Mouse (Mus musculus) left cerebral cortex, adult 2 months (tissue): ENCODE measurements around the gene Atp6v1e1. TPM values are rescaled to one million over a fixed set of nuclear protein-coding genes. Genes with fewer than 3 reads are reported as not detected.

Experiments
- DNase-seq, 2 experiments: peaks; one replicate each; pipeline ENCODE4 v3.0.0; 2021 to 2022; ENCODE audit warnings: low spot score in 2 of 2, mixed read lengths in 1 of 2; ENCODE audit errors: extremely low spot score in 1 of 2
- H3K27ac ChIP-seq: fragments of 200-600 bp; 2 replicates; pipeline ENCODE4 v1.8.1; 2022
- H3K4me3 ChIP-seq: fragments of 200-600 bp; 2 replicates; pipeline ENCODE4 v1.8.1; 2022
- CTCF ChIP-seq: fragments of 200-600 bp; IDR thresholded peaks from 2 replicates; pipeline ENCODE4 v1.8.1; 2022; ENCODE audit warnings: antibody characterized with exemption, mild to moderate bottlenecking, moderate library complexity
- intact Hi-C: fragments of 180-260 bp; cut with DNase I; formaldehyde crosslinking; loops from one replicate; pipeline ENCODE4 v1.15.1; 2025
- total RNA-seq, 2 experiments: library from RNA; stranded (reverse); gene quantifications; 2 replicates each; pipeline ENCODE4 v1.2.3; 2021

Gene Atp6v1e1
- total RNA-seq, 2 experiments from 2014 or later, result 519 to 532 TPM

DNA sequence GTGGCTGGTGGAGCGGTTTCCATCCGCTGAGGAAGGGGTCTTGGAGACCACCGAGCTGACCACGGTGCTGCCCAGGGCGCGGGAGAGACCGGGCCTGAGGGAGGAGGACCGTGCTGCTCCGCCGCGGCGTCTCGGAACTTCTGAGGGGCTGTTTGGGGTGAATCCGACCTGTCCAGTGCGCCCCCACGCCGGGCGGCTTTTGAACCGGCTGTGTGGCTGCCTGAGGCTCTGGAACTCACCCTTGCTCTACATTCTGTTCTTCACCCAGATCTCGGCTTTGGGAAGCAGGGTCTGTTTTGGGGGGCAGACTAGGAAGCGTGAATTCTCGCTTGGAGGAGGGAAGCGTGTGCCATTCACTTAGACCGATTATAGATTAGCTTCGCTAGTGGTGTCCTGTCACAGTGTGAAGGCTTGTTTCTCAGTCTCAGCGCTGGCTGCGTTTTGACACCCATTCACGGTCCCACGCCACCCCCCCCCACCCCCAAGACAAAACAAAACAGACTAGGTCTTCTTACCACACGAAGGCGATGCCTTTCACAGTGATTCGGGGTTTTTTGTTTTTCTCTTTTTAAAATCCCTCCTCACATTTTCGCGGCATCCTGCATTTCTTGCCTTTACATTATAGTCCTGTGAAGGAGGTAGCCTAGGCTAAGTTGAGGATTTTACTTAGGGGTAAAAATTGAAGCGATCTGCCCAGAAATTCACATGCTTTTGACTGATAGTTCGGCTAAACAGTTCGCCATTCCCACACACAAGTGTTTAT lies 14.0 kb upstream of the Atp6v1e1 start:
- no peak for DNase-seq

DNA sequence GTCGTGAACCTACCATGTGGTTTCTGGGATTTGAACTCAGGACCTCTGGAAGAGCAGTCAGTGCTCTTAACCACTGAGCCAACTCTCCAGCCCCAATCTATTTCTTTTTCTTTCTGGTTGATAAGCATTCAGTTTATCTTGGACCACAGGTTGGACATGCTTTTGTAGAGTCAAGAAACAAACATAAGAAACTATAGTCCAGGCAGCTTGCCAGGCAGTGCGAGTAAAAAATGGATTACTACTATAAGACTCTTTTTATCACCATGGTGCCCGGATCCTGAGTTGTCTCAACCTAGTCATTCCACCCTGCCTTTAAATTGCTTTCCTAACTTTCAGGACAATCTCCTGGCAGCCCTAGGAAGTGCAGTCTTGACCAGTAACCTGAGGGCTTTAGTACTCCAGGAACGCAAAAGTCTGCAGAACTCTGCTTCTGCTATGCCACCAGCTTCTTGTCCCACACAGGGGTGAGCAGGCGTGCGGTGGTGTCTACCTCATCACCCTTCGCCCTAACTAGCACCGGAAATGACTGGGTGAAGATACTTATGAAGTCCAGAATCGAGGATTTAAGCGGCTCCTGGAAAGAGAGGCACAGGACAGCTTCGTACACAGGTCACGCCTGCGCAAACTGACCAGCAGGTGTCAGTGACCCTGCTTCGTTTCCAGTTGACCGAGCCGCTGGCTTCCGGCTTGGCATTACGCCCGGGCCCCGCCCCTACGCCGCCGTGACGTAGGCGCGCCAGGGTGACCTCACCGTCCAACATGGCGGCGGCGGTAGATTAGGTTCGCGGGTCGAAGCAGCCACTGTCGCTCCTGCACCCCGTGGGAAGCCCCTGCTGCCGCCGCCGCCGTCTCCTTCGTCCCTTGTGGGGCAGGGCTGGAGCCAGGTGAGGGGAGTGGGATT lies 13.1 kb upstream of the Atp6v1e1 start, which contains the start of gene Bcl2l13:
TSS of gene Bcl2l13 (plus strand) at position 739 of the 901 bp plus-strand sequence.
- intact Hi-C loops, result loop anchor here (1.0 kb wide), 1 partner anchor 13 kb away; the partner anchor contains the start of gene Atp6v1e1
- TF ChIP-seq CTCF, result peak; percentile 49

More for the DNA sequence above, 14.0 kb upstream of the Atp6v1e1 start:
- Histone ChIP-seq H3K4me3 (peak overlapping the region; percentile 89), H3K27ac (peak overlapping the region; percentile 98)
- TF ChIP-seq CTCF, result no peak
- intact Hi-C loops, result loop anchor here (1.0 kb wide), 1 partner anchor 14 kb away; the partner anchor contains the start of gene Atp6v1e1

DNA sequence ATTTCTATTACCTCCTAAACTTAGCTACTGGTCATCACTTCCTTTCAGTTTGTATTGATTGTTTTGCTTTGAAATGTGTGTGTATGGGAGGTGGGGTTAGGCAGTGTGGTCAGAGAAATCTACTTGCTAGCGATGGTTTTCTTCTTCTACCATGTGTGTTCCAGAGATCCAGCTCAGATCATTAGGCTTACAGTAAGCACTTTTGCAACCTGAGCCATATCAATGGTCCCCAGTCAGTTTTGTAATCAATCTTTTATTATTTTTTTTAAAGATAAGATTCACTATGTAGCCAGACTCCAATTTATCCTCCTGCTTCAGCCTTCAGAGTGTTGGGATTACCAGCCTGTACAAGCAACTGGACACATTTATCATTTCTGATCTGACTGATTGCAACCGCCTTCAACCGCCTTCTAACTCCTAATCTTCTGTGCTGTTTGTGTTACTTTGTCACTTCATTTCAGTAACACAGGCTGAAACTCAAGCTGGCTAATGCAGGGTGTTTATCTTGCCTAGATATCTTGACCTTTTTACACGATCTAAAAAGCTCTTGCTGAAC lies 12.3 kb upstream of the Atp6v1e1 start:
- TF ChIP-seq CTCF, result no peak
- DNase-seq, result no peak
- Histone ChIP-seq H3K27ac (no peak overlapping the region), H3K4me3 (no peak overlapping the region)
- intact Hi-C loops, result no loop called here

More for the DNA sequence above, 13.1 kb upstream of the Atp6v1e1 start, which contains the start of gene Bcl2l13:
- Histone ChIP-seq H3K4me3 (peak within 1 kb of the TSS; percentile 89), H3K27ac (peak within 1 kb of the TSS; percentile 98)
- DNase-seq, result peak; percentile 92 to 98

- TF ChIP-seq CTCF, result no peak
- Histone ChIP-seq H3K27ac (no peak overlapping the region), H3K4me3 (no peak overlapping the region)
- intact Hi-C loops, result no loop called here
- no peak for DNase-seq
These were observed 9.5 kb upstream of the Atp6v1e1 start for GRCm38 (mm10) chr6:120832097-120832496.

DNA sequence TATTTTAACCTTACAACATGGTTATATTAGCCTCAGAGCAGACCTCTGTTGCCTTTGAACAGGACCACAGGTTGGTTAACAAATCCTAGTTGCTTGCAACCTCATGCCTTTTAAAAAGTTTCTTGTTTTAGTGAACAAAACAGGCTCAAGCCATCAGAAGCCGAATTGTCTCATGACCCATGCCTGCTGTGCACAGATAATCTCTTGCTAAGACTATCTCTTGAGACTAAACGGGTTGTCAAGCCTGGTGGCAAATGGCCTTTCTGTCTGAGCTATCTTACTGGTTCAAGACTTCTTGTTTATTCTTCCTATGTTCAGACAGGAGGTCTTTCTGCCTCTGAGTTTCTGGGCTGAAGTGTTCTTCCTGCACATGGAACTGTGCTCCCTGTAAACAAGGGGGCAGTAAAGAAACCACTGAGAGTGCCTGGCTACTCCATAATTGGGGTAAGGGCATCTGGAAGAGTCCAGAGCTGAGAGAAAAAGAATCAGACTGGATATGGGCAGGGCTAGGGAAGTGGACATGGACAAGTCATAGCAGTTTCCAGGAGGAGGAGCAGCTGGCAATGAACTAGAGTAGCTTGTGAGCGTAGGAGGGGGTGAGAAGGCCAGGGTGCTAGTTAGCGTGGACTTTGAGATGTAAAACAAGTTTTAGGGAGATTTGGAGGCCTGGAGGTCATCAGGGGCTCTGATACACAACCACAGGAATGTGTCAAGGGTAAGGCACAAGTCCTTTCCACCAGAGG lies 8.4 kb upstream of the Atp6v1e1 start:
- Histone ChIP-seq H3K27ac (no peak overlapping the region), H3K4me3 (no peak overlapping the region)
- DNase-seq, result no peak
- intact Hi-C loops, result no loop called here
- TF ChIP-seq CTCF, result no peak

- DNase-seq, result no peak
- intact Hi-C loops, result no loop called here
- no peak for TF ChIP-seq CTCF
These were observed 7.5 kb upstream of the Atp6v1e1 start for GRCm38 (mm10) chr6:120830056-120830455.

GRCm38 (mm10) chr6:120822937-120823614 lies 483 bp upstream of the Atp6v1e1 start:
- peak overlapping the region; percentile 76 for H3K27ac ChIP-seq
- TF ChIP-seq CTCF, result no peak; the same call in none of the 2 replicates
- intact Hi-C loops, result loop anchor here (1.0 kb wide), 1 partner anchor 13 kb away; the partner anchor contains the start of gene Bcl2l13
- H3K4me3 ChIP-seq, result peak overlapping the region; percentile 86
- no peak for DNase-seq

More at GRCm38 (mm10) chr6:120830056-120830455, 7.5 kb upstream of the Atp6v1e1 start:
- Histone ChIP-seq H3K27ac (no peak overlapping the region), H3K4me3 (no peak overlapping the region)

DNA sequence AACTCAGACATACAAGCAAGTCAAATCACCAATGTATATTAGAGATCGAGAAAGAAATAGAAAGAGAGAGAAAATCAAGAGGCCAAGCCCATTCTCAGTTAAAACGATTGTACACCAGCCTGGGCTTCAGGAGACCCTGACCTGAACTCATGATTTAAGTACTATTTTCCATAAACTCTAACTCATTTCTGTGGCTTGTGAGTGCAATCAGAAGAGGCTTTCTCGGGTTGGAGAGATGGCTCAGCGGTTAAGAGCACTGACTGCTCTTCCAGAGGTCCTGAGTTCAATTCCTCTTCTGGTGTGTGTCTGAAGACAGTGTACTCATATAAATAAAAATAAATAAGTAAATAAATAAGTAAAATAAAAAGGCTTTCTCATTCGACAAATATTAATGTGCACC lies 878 bp downstream of the Atp6v1e1 start:
- no peak overlapping the region for H3K27ac ChIP-seq
- DNase-seq, result no peak
- no peak for TF ChIP-seq CTCF
- peak overlapping the region; percentile 86 for H3K4me3 ChIP-seq
- intact Hi-C loops, result loop anchor here (1.0 kb wide), 1 partner anchor 15 kb away; the partner anchor contains the start of gene Bcl2l13

DNA sequence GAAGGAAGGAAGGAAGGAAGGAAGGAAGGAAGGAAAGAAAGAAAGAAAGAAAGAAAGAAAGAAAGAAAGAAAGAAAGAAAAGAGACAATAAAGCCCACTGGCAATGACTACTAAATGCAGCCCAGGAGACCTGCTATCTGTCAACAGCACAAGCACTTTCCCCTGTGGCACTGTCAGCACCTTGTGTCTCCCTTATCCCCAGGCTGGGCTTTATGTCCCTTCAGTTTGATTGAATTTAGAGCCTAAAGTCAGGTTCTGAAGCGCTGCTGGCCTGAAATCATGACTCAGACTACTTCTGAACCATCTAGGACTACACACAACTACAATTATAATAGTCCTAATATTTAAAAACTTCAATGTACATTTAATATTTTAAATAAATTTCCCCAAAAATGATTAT lies 1.7 kb downstream of the Atp6v1e1 start:
- peak overlapping the region; percentile 86 for H3K4me3 ChIP-seq
- TF ChIP-seq CTCF, result no peak
- no peak for DNase-seq
- no peak overlapping the region for H3K27ac ChIP-seq
- intact Hi-C loops, result no loop called here

DNA sequence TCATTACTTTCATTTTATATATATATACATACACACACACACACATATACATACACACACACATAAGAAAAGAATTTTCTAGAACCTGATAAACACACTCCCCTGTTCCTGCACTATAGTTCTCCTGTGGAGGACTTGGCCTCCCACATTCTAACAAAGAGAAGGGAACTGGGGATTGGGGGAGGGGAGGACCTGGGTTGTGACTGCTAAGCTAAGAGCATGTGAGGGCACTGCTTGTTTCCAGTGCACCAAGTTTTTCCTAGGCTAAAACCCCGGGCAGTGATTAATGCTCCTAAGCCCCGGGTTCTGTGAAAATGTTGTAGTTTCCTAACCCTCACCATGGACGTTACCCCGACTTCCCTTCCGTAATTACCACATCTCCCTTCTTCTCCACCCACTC lies 2.4 kb downstream of the Atp6v1e1 start:
- H3K4me3 ChIP-seq, result no peak overlapping the region
- H3K27ac ChIP-seq, result no peak overlapping the region
- no peak for TF ChIP-seq CTCF
- DNase-seq, result no peak
- intact Hi-C loops, result no loop called here
